ENCODE assay signal across 9 mouse cellular contexts in genomic region chr11:69389531-69390399, GRCm38 (mm10). TPM values are rescaled to one million over a fixed set of nuclear protein-coding genes. Genes with fewer than 3 reads are reported as not detected.
DNase-seq lines count a peak whose midpoint lies in the region; ATAC-seq and TF ChIP-seq lines count a peak whose summit lies in the region.
"Had no signal": no experiment of that assay in that cellular context is flagged by ENCODE, and none has a peak within 500 bp of the region (broad histone marks: within the 10 kb centered on the region; RNA-seq: fewer than 3 reads in every experiment).

No protein-coding gene starts in this region.

- H3K27me3 ChIP-seq in kidney, adult 2 months (replicated peaks; ENCODE audit: control insufficient read depth, insufficient read depth, low read length) = no peaks in the 10 kb centered on the region
- H3K27me3 ChIP-seq in hindbrain, postnatal 0 days (ENCODE audit: insufficient read depth, low read length) = no peaks in the 10 kb centered on the region

- H3K36me3 ChIP-seq in kidney, adult 2 months (ENCODE audit: control insufficient read depth, insufficient read depth, low read length) = no peaks in the 10 kb centered on the region
- no peaks in the 10 kb centered on the region for H3K36me3 ChIP-seq in hindbrain, postnatal 0 days (ENCODE audit: insufficient read depth, low read length)

- no peak overlapping the region for H3K4me3 ChIP-seq in kidney, adult 2 months (ENCODE audit: insufficient read depth, low read depth, low read length)
- H3K4me3 ChIP-seq in hindbrain, postnatal 0 days (ENCODE audit: low read length) = no peak overlapping the region

- ATAC-seq in CD4-positive, CD25-positive, alpha-beta regulatory T cell, adult 4 months = no peak
- ATAC-seq in hindbrain, postnatal 0 days = no peak
- ATAC-seq in erythroblast, adult 5-6 weeks (replicated peaks; ENCODE audit: low FRiP score, poor library complexity, severe bottlenecking) = no peak

- 39% methylated on average over 14 of the region's 14 CpGs for WGBS in kidney, adult 2 months
- 45% methylated on average over 14 of the region's 14 CpGs for WGBS in hindbrain, postnatal 0 days

- H3K9me3 ChIP-seq in hindbrain, postnatal 0 days (ENCODE audit: low read length) = no peaks in the 10 kb centered on the region

- H3K27ac ChIP-seq in kidney, adult 2 months (ENCODE audit: insufficient read depth, low read depth, low read length) = no peak overlapping the region
- no peak overlapping the region for H3K27ac ChIP-seq in hindbrain, postnatal 0 days
- H3K27ac ChIP-seq: macrophage had no signal

- no peak for TF ChIP-seq POLR2A in kidney, adult 2 months (IDR thresholded peaks at IDR 0.05; ENCODE audit: low read depth, low read length)

- no peak overlapping the region for H3K4me2 ChIP-seq in hindbrain, postnatal 0 days (ENCODE audit: low read depth, low read length)

- H3K9ac ChIP-seq in hindbrain, postnatal 0 days (replicated peaks; ENCODE audit: low read length) = no peak overlapping the region

- peaks cover 15% of the 10 kb centered on the region; the same call in 1 of the 2 replicates for H3K4me1 ChIP-seq in kidney, adult 2 months (ENCODE audit: control insufficient read depth, insufficient read depth, low read length)
- H3K4me1 ChIP-seq in hindbrain, postnatal 0 days (ENCODE audit: insufficient read depth, low read length) = no peaks in the 10 kb centered on the region

- no peak for TF ChIP-seq CTCF in kidney, adult 2 months (conservative IDR thresholded peaks at IDR 0.05; ENCODE audit: insufficient read depth, insufficient read length, low read depth, low read length)
- TF ChIP-seq CTCF in hindbrain, postnatal 0 days (IDR thresholded peaks at IDR 0.05; ENCODE audit: low read depth) = no peak

- peak; percentile 14 for DNase-seq in CD4-positive, CD25-positive, alpha-beta regulatory T cell, adult 2 months (ENCODE audit: low read depth, low spot score)
- DNase-seq in kidney, adult 2 months = peak; percentile 78
- DNase-seq in kidney, postnatal 14 days = no peak
- peak; percentile 64 for DNase-seq in ZHBTc4 (ENCODE audit: low read depth, low spot score)
- peak; percentile 64 for DNase-seq in hindbrain, postnatal 0 days (ENCODE audit: low spot score)
- peak; percentile 31 to 61 for DNase-seq in lung, postnatal 4 days

RNA-seq across cellular contexts. Expression of gene Naa38, which starts 5.5 kb away (rescaled TPM):
- 100 to 1,000 TPM in 1 of 2 experiments, 10 to 100 TPM in 1; 87.8 to 116 TPM for polyA plus RNA-seq in CD4-positive, CD25-positive, alpha-beta regulatory T cell, adult 4 months (2017; shearing (Covaris generic))
- 251 and 317 TPM in 2 replicates for polyA plus RNA-seq in kidney, adult 2 months (2012; rRNA removed)
- 77.1 and 99.0 TPM in 2 replicates for total RNA-seq in hindbrain, postnatal 0 days (2014; rRNA removed)
- polyA plus RNA-seq in hindbrain, postnatal 0 days (2015; fragmentation: Nextera tagmentation; extraction: Ambion mirVana) = 162 and 163 TPM in 2 replicates
- total RNA-seq in erythroblast, adult 5-6 weeks (2015; ENCODE audit: low replicate concordance) = 25.6 and 30.3 TPM in 2 replicates
- total RNA-seq in erythroblast, adult 5-6 weeks (2017; ENCODE audit: low replicate concordance) = 18.5 and 25.2 TPM in 2 replicates

RNA-seq across cellular contexts. Expression of gene Cyb5d1, which starts 5.7 kb away (rescaled TPM):
- polyA plus RNA-seq in CD4-positive, CD25-positive, alpha-beta regulatory T cell, adult 4 months (2017; shearing (Covaris generic)) = 10 to 100 TPM; 17.0 to 28.2 TPM
- 26.6 and 27.9 TPM in 2 replicates for polyA plus RNA-seq in kidney, adult 2 months (2012; rRNA removed)
- 21.8 and 26.9 TPM in 2 replicates for total RNA-seq in hindbrain, postnatal 0 days (2014; rRNA removed)
- 18.5 and 22.2 TPM in 2 replicates for polyA plus RNA-seq in hindbrain, postnatal 0 days (2015; fragmentation: Nextera tagmentation; extraction: Ambion mirVana)
- total RNA-seq in erythroblast, adult 5-6 weeks (2015; ENCODE audit: low replicate concordance) = 12.5 and 16.1 TPM in 2 replicates
- 23.5 and 31.4 TPM in 2 replicates for total RNA-seq in erythroblast, adult 5-6 weeks (2017; ENCODE audit: low replicate concordance)

RNA-seq across cellular contexts. Expression of gene Tmem88, which starts 8.3 kb away (rescaled TPM):
- 1 to 10 TPM; 1.1 to 1.2 TPM for polyA plus RNA-seq in CD4-positive, CD25-positive, alpha-beta regulatory T cell, adult 4 months (2017; shearing (Covaris generic))
- polyA plus RNA-seq in kidney, adult 2 months (2012; rRNA removed) = 25.4 and 25.8 TPM in 2 replicates
- total RNA-seq in hindbrain, postnatal 0 days (2014; rRNA removed) = 3.8 and 4.3 TPM in 2 replicates
- 8.7 and 9.5 TPM in 2 replicates for polyA plus RNA-seq in hindbrain, postnatal 0 days (2015; fragmentation: Nextera tagmentation; extraction: Ambion mirVana)
- total RNA-seq in erythroblast, adult 5-6 weeks (2015; ENCODE audit: low replicate concordance) = not detected in 2 replicates
- not detected in 2 replicates for total RNA-seq in erythroblast, adult 5-6 weeks (2017; ENCODE audit: low replicate concordance)

RNA-seq across cellular contexts. Expression of gene Chd3, which starts 20.6 kb away (rescaled TPM):
- polyA plus RNA-seq in CD4-positive, CD25-positive, alpha-beta regulatory T cell, adult 4 months (2017; shearing (Covaris generic)) = 10 to 100 TPM; 71.8 to 80.8 TPM
- polyA plus RNA-seq in kidney, adult 2 months (2012; rRNA removed) = 168 and 175 TPM in 2 replicates
- 252 and 255 TPM in 2 replicates for total RNA-seq in hindbrain, postnatal 0 days (2014; rRNA removed)
- 46.6 and 49.7 TPM in 2 replicates for polyA plus RNA-seq in hindbrain, postnatal 0 days (2015; fragmentation: Nextera tagmentation; extraction: Ambion mirVana)
- total RNA-seq in erythroblast, adult 5-6 weeks (2015; ENCODE audit: low replicate concordance) = 7.9 and 9.8 TPM in 2 replicates
- 16.8 and 18.5 TPM in 2 replicates for total RNA-seq in erythroblast, adult 5-6 weeks (2017; ENCODE audit: low replicate concordance)

RNA-seq across cellular contexts. Expression of gene Kdm6b, which starts 23.7 kb away (rescaled TPM):
- polyA plus RNA-seq in CD4-positive, CD25-positive, alpha-beta regulatory T cell, adult 4 months (2017; shearing (Covaris generic)) = 10 to 100 TPM; 30.7 to 32.6 TPM
- polyA plus RNA-seq in kidney, adult 2 months (2012; rRNA removed) = 8.8 and 10.5 TPM in 2 replicates
- total RNA-seq in hindbrain, postnatal 0 days (2014; rRNA removed) = 8.0 and 10.5 TPM in 2 replicates
- polyA plus RNA-seq in hindbrain, postnatal 0 days (2015; fragmentation: Nextera tagmentation; extraction: Ambion mirVana) = 20.5 and 22.3 TPM in 2 replicates
- total RNA-seq in erythroblast, adult 5-6 weeks (2015; ENCODE audit: low replicate concordance) = 5.8 and 8.2 TPM in 2 replicates
- 0.84 and 1.5 TPM in 2 replicates for total RNA-seq in erythroblast, adult 5-6 weeks (2017; ENCODE audit: low replicate concordance)
